Mouse (Mus musculus) mammary gland, adult 2 months (tissue): ENCODE measurements around the gene Cemip. TPM values are rescaled to one million over a fixed set of nuclear protein-coding genes. Genes with fewer than 3 reads are reported as not detected.

Experiments
- polyA plus RNA-seq: library from polyadenylated mRNA; depleted of rRNA; stranded (reverse); fragments of >200 nt; gene quantifications from 2 replicates; pipeline ENCODE4 v1.2.3, GENCODE M21; 2012; ENCODE audit warnings: low replicate concordance; rRNA removed

Cemip gene
- polyA plus RNA-seq, result 0.22 and 0.29 TPM in 2 replicates

DNA sequence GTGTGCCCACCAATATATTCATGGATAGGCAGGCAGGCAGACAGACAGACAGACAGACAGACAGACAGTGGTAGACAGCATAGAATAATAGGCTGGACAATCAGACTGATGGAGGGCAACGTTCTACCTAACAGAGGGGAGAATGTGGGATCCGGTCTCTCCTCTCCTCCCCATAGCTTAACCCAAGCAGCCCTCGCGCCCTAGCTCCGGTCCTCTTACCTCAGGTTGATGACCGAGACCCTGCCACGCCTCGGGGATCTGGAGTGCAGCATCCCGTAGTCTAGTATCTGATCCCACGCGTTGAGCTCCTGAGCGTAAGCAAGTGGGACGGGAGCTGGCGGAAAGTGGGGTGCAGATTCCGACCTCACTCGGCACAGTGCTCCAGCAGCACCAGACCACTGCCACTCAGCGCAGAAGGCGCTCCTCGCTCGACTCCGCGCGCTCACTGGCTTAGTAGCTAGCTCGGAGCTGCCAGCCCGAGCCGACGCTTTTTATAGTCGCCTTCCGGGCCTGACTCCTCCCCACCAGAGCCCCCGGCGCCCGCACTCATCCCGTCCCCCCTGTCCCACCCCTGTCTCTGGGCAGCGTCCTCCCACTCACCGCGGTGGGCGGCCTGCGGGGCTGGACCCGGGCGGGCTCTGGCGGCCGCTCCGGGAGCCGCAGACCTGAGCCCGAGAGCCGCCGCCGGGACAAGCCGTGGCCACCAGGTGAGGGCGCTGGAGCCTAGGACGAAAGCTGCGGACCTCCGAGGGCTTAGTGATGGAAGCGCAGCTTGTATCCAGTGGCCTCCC is at the start of gene Cemip:
Gene Cemip, minus strand, starts transcription at position 464 of the 791 bp plus-strand sequence.

GRCm38 (mm10) chr7:83884021-83884658 is 202.2 kb downstream of the Cemip start, which contains the start of the genes Tlnrd1 and Mesd:
Gene Tlnrd1, minus strand, starts transcription at chr7:83884305.
Gene Mesd, plus strand, starts transcription at chr7:83884466.

Other genes starting within 250 kb of the Cemip start
- gene Tlnrd1, start 202.2 kb downstream of the Cemip start, polyA plus RNA-seq, result 17.3 and 53.9 TPM in 2 replicates
- gene Mesd, start 202.0 kb downstream of the Cemip start, polyA plus RNA-seq, result 8.4 and 12.6 TPM in 2 replicates
- 44.8 and 49.2 TPM in 2 replicates for gene Abhd17c, start 65.4 kb upstream of the Cemip start, polyA plus RNA-seq